Mouse (Mus musculus) CH12.LX (cell line): ENCODE measurements around the gene Gramd1a. TPM values are rescaled to one million over a fixed set of nuclear protein-coding genes. Genes with fewer than 3 reads are reported as not detected.

Source experiments
- DNase-seq: peaks from one replicate; pipeline ENCODE4 v3.0.0-alpha.2; 2013; ENCODE audit errors: extremely low read depth
- H3K27ac ChIP-seq: 2 replicates; pipeline ENCODE4 v1.5.1; 2012; ENCODE audit warnings: low read depth, mild to moderate bottlenecking, control low read depth, moderate library complexity; ENCODE audit not compliant: insufficient read depth
- H3K27me3 ChIP-seq: replicated peaks from 2 replicates; pipeline ENCODE3; 2012; ENCODE audit warnings: inconsistent platforms
- H3K36me3 ChIP-seq, 2 experiments: replicated peaks in 1 of 2; 2 replicates each; pipeline versions ENCODE3 to v1.6.1; 2012; ENCODE audit warnings: inconsistent platforms in 1 of 2, low read length in 1 of 2, mild to moderate bottlenecking in 1 of 2, mixed read lengths in 1 of 2, moderate library complexity in 1 of 2; ENCODE audit not compliant: control insufficient read depth in 1 of 2, insufficient read depth in 1 of 2
- H3K4me1 ChIP-seq, 2 experiments: 2 replicates each; pipeline ENCODE4 v1.6.1; 2012; ENCODE audit warnings: inconsistent platforms in 1 of 2, moderate library complexity in 1 of 2; ENCODE audit not compliant: insufficient read depth in 2 of 2, control insufficient read depth in 1 of 2
- H3K4me2 ChIP-seq: 2 replicates; pipeline ENCODE4 v1.6.1; 2012; ENCODE audit warnings: low read depth, mild to moderate bottlenecking, control low read depth; ENCODE audit not compliant: poor library complexity, insufficient read depth, severe bottlenecking
- H3K4me3 ChIP-seq, 3 experiments: fragments of 150-350 bp in 1 of 3; sonication (generic) in 1 of 3; replicated peaks in 1 of 3; 2 replicates each; pipeline versions ENCODE3 to v1.5.1; 2011 to 2012; ENCODE audit warnings: low read depth in 2 of 3, low read length in 2 of 3, mild to moderate bottlenecking in 2 of 3, moderate library complexity in 2 of 3, control low read depth in 1 of 3, improper control_type of control experiment in 1 of 3, inconsistent platforms in 1 of 3, mixed read lengths in 1 of 3; ENCODE audit not compliant: poor library complexity in 1 of 3
- H3K79me2 ChIP-seq: replicated peaks from 2 replicates; pipeline ENCODE4 v1.6.1; 2012; ENCODE audit warnings: mild to moderate bottlenecking, moderate library complexity; ENCODE audit not compliant: control insufficient read depth, poor library complexity, insufficient read depth, severe bottlenecking; ENCODE audit errors: extremely low read depth
- H3K9ac ChIP-seq: 2 replicates; pipeline ENCODE4 v1.6.1; 2012; ENCODE audit warnings: low read depth, mild to moderate bottlenecking, control low read depth, moderate library complexity; ENCODE audit not compliant: insufficient read depth
- H3K9me3 ChIP-seq: replicated peaks from 2 replicates; pipeline ENCODE3; 2012; ENCODE audit warnings: low read length, inconsistent platforms, mixed read lengths
- BHLHE40 ChIP-seq: IDR thresholded peaks from 2 replicates; pipeline ENCODE4 v1.6.1; 2011; ENCODE audit warnings: mild to moderate bottlenecking, low read depth, low read length, improper control_type of control experiment
- CHD1 ChIP-seq: IDR thresholded peaks from 2 replicates; pipeline ENCODE4 v1.6.1; 2012; ENCODE audit warnings: low read depth, low read length, improper control_type of control experiment, inconsistent platforms
- CHD2 ChIP-seq: IDR thresholded peaks from 2 replicates; pipeline ENCODE4 v1.6.1; 2011; ENCODE audit warnings: low read length, improper control_type of control experiment
- CTCF ChIP-seq, 2 experiments: IDR thresholded peaks in 1 of 2; conservative IDR thresholded peaks in 1 of 2; 2 replicates each; pipeline ENCODE4 v1.5.1; 2011 to 2012; ENCODE audit warnings: low read depth in 2 of 2, low read length in 2 of 2, improper control_type of control experiment in 1 of 2, inconsistent platforms in 1 of 2, mild to moderate bottlenecking in 1 of 2, moderate library complexity in 1 of 2
- EP300 ChIP-seq: IDR thresholded peaks from 2 replicates; pipeline ENCODE4 v1.6.1; 2011; ENCODE audit warnings: low read length, improper control_type of control experiment
- ETS1 ChIP-seq: conservative IDR thresholded peaks from 2 replicates; pipeline ENCODE4 v1.6.1; 2012; ENCODE audit warnings: low read depth, mild to moderate bottlenecking, inconsistent platforms, low read length, improper control_type of control experiment, moderate library complexity
- IRF4 ChIP-seq: IDR thresholded peaks from 2 replicates; pipeline ENCODE4 v1.6.1; 2014; ENCODE audit warnings: low read depth, mild to moderate bottlenecking, inconsistent platforms, low read length, improper control_type of control experiment
- KAT2A ChIP-seq: IDR thresholded peaks from 2 replicates; pipeline ENCODE4 v1.6.1; 2012; ENCODE audit warnings: low read length, improper control_type of control experiment, inconsistent platforms; ENCODE audit not compliant: insufficient replicate concordance
- MAFK ChIP-seq: IDR thresholded peaks from 2 replicates; pipeline ENCODE4 v1.6.1; 2011; ENCODE audit warnings: low read length, improper control_type of control experiment; ENCODE audit not compliant: insufficient replicate concordance
- MXI1 ChIP-seq: IDR thresholded peaks from 2 replicates; pipeline ENCODE4 v1.6.1; 2011; ENCODE audit warnings: mild to moderate bottlenecking, low read depth, low read length, improper control_type of control experiment
- MYC ChIP-seq: IDR thresholded peaks from 2 replicates; pipeline ENCODE4 v1.6.1; 2011; ENCODE audit warnings: low read depth, mild to moderate bottlenecking, improper control_type of control experiment, low read length
- NRF1 ChIP-seq: IDR thresholded peaks from 2 replicates; pipeline ENCODE4 v1.6.1; 2014; ENCODE audit warnings: low read depth, mild to moderate bottlenecking, inconsistent platforms, low read length, improper control_type of control experiment, moderate library complexity
- POLR2AphosphoS2 ChIP-seq: IDR thresholded peaks from 2 replicates; pipeline ENCODE4 v1.6.1; 2011; ENCODE audit warnings: low read depth, low read length, improper control_type of control experiment
- RAD21 ChIP-seq: IDR thresholded peaks from 2 replicates; pipeline ENCODE4 v1.6.1; 2011; ENCODE audit warnings: low read depth, mild to moderate bottlenecking, low read length, improper control_type of control experiment, moderate library complexity
- RCOR1 ChIP-seq: conservative IDR thresholded peaks from 2 replicates; pipeline ENCODE4 v1.6.1; 2012; ENCODE audit warnings: low read depth, mild to moderate bottlenecking, inconsistent platforms, low read length, improper control_type of control experiment
- SMC3 ChIP-seq: IDR thresholded peaks from 2 replicates; pipeline ENCODE4 v1.6.1; 2011; ENCODE audit warnings: low read depth, low read length, improper control_type of control experiment
- UBTF ChIP-seq: IDR thresholded peaks from 2 replicates; pipeline ENCODE4 v1.6.1; 2012; ENCODE audit warnings: low read depth, mild to moderate bottlenecking, inconsistent platforms, low read length, improper control_type of control experiment, moderate library complexity
- USF1 ChIP-seq: IDR thresholded peaks from 2 replicates; pipeline ENCODE4 v1.6.1; 2014; ENCODE audit warnings: low read depth, mild to moderate bottlenecking, inconsistent platforms, low read length, improper control_type of control experiment
- dilution Hi-C: fragments of 300-500 bp; cut with MboI; formaldehyde crosslinking; loops from 2 replicates; pipeline ENCODE4 v1.14.3; 2020; ENCODE audit warnings: low sequenced_read_pairs; ENCODE audit not compliant: extremely low pct_unique_long_range_greater_than_20kb, extremely low pct_ligation_motif_present
- in situ Hi-C: fragments of 300-500 bp; cut with MboI; formaldehyde crosslinking; loops from 3 replicates; pipeline ENCODE4 v1.14.3; 2019; ENCODE audit warnings: low sequenced_read_pairs, low pct_ligation_motif_present, low pct_unique_long_range_greater_than_20kb, mixed read lengths
- polyA plus RNA-seq: library from polyadenylated mRNA; unstranded; fragments of >175 nt; gene quantifications from 2 replicates; pipeline ENCODE4 v1.2.1, GENCODE M21; 2012; ENCODE audit warnings: low read depth; ENCODE audit not compliant: insufficient read length
- total RNA-seq, 2 experiments: library from RNA; depleted of rRNA; stranded (reverse); fragments of 300-350 nt in 1 of 2; fragments of >200 nt in 1 of 2; gene quantifications; 2 replicates each; pipeline ENCODE4 v1.2.3; 2012 to 2014

The Gramd1a gene
- total and polyA plus RNA-seq, 3 experiments = 49.5 to 90.7 (median 86.0) TPM

DNA sequence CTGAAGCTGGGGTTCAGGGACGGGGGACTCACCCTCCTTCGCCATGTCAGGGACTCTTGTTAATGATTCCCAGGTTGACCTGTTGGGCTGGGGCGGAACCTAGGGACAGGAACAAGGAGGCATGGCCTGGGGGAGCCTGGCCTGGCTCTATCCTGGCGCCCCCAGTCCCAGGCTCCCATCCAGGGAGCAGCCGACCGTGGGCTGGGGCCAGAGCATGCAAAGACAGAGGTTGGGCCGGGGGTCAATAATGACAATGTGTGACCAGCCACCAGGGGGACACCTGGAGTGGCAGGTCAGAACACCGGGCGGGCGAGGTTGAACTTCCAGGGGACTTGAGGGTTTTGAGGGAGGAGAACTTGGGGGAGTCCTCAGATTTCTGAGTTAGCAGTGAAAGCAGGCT, 41.0 kb downstream of the Gramd1a start:
- dilution Hi-C loops (no loop called here), in situ Hi-C loops (no loop called here)
- H3K27ac ChIP-seq = no peak overlapping the region
- H3K4me2 ChIP-seq = no peak overlapping the region
- H3K79me2 ChIP-seq = no peaks in the 10 kb centered on the region
- no peak overlapping the region for H3K4me3 ChIP-seq
- no peak overlapping the region for H3K9ac ChIP-seq
- no peaks in the 10 kb centered on the region for H3K27me3 ChIP-seq
- no peak for TF ChIP-seq MAFK
- peak in 1 of 2 experiments; percentile 31; a peak in 2 of 4 replicates for TF ChIP-seq CTCF (conservative IDR thresholded peaks at IDR 0.05 in 1 of 2, IDR thresholded peaks at IDR 0.05 in 1 of 2; ENCODE audit: low read depth in 2 of 2, low read length in 2 of 2)
- H3K4me1 ChIP-seq = peaks cover 38 to 58% of the 10 kb centered on the region in 2 experiments
- H3K36me3 ChIP-seq = no peaks in the 10 kb centered on the region
- DNase-seq = no peak
- no peaks in the 10 kb centered on the region for H3K9me3 ChIP-seq

DNA sequence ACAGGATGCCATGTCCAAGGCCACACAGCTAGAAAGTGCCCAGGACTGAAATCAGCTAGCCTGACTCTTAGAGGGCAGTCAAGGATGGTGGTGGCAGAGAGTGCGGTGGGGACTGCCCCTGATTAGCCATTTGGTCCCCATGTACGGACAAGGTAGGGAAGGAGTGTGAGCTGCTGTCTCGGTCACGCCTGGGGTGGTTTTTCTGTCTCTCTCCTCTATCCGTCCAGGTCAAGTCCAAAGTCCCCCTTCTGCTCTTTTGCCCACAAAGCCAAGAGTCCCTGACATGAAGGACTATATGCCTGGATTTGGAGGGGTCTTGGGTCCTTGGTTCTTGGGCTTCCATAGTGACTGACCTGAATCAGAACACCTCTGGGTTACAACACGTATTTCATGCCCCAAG, 41.9 kb downstream of the Gramd1a start:
- DNase-seq = no peak
- H3K9me3 ChIP-seq = no peaks in the 10 kb centered on the region
- in situ Hi-C loops (no loop called here), dilution Hi-C loops (no loop called here)
- H3K4me3 ChIP-seq = no peak overlapping the region
- TF ChIP-seq MXI1 (no peak), IRF4 (peak; percentile 27; the same call in 1 of the 2 replicates), NRF1 (no peak), EP300 (no peak), CHD2 (no peak), KAT2A (no peak), BHLHE40 (peak; percentile 84)
- no peaks in the 10 kb centered on the region for H3K27me3 ChIP-seq
- peaks cover 38 to 61% of the 10 kb centered on the region in 2 experiments for H3K4me1 ChIP-seq
- H3K36me3 ChIP-seq = peaks cover 0 to under 1% of the 10 kb centered on the region in 2 experiments
- no peaks in the 10 kb centered on the region for H3K79me2 ChIP-seq
- no peak overlapping the region for H3K4me2 ChIP-seq
- no peak overlapping the region for H3K27ac ChIP-seq
- no peak overlapping the region for H3K9ac ChIP-seq

DNA sequence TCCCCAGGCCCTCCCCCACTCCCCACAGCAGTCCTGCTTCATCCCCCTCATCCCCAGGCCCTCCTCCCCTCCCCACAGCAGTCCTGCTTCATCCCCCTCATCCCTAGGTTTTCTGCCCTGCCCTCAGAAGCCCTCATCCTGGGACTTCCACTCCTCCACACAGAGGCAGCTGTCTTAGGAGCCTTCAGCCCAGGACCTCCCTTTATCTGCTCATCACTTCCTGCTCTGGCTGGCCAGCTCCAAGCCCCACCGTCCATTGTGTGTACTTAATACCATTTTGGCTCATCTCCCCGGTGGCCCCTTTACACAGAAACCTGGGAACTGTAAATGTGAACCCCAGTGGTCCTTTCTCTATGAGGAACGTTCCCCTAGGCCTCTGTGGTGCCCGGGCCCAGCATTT, 43.7 kb downstream of the Gramd1a start:
- TF ChIP-seq POLR2AphosphoS2 (no peak), ETS1 (no peak), MAFK (no peak), RCOR1 (no peak), USF1 (no peak), SMC3 (no peak), BHLHE40 (no peak), MYC (no peak), RAD21 (no peak), CHD1 (no peak), UBTF (no peak)
- Histone ChIP-seq H3K9me3 (no peaks in the 10 kb centered on the region), H3K27ac (no peak overlapping the region), H3K4me1 (peaks cover 38 to 79% of the 10 kb centered on the region in 2 experiments), H3K9ac (no peak overlapping the region), H3K4me2 (no peak overlapping the region), H3K36me3 (peaks cover 0 to 15% of the 10 kb centered on the region in 2 experiments), H3K4me3 (no peak overlapping the region), H3K79me2 (no peaks in the 10 kb centered on the region), H3K27me3 (no peaks in the 10 kb centered on the region)
- dilution Hi-C loops = no loop called here
- DNase-seq = no peak
- in situ Hi-C loops = no loop called here
